Mouse (Mus musculus): ENCODE measurements around the gene Phf23.
"Not testable (repeated sequence)": the region's sequence is repeated elsewhere in the genome, so short reads cannot be mapped to it uniquely, and the experiment has no call there.

DNA sequence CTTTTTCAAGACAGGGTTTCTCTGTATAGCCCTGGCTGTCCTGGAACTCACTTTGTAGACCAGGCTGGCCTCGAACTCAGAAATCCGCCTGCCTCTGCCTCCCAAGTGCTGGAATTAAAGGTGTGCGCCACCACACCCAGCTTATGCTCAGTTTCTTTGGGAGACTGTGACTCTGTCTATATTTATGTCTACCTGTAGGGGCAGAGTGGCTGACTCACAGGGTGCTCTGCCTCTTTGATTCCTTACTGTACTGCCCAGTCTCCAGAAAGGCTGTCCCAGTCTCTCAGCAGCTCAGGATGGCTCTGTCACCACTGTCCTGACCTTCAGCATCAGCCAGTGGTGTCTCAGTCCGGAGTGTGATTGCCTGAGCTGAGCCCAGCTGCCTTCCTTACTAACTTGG is 40.0 kb upstream of the Phf23 start:
- not testable (repeated sequence) for TF ChIP-seq CTCF (IDR thresholded peaks at IDR 0.05; ENCODE audit: extremely low read depth, insufficient read depth, insufficient read length, insufficient replicate concordance); POLR2A (IDR thresholded peaks at IDR 0.05; ENCODE audit: low read depth, low read length)
